ENCODE assay signal across 9 mouse cellular contexts in the genomic region with DNA sequence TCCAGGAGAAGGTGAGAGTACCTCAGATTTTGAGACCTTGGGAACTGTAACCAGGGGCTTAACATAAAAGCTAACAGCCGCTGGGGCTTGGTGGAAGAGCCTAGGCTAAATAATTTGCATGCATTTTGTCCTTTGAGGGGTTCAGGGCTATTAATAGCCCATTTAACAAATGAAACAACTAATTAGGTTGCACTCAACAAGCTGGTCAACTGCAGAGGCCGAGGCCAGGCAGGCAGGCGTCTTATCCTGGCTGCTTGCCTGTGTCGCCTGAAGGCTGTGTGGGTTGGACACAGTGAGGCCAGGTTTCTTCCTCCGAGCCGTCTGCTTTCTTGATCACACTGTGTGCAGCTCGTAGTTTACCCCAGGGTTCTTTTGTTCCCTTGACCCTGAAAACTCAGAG. TPM values are rescaled to one million over a fixed set of nuclear protein-coding genes. Genes with fewer than 3 reads are reported as not detected.
DNase-seq lines count a peak whose midpoint lies in the region; ATAC-seq and TF ChIP-seq lines count a peak whose summit lies in the region.
"Had no signal": no experiment of that assay in that cellular context is flagged by ENCODE, and none has a peak within 500 bp of the region (broad histone marks: within the 10 kb centered on the region; RNA-seq: fewer than 3 reads in every experiment).

No protein-coding gene starts in this region.

- no peaks in the 10 kb centered on the region for H3K27me3 ChIP-seq in hindbrain, postnatal 0 days (ENCODE audit: insufficient read depth, low read length)
- H3K27me3 ChIP-seq in neural tube, embryonic 12.5 days (replicated peaks) = no peaks in the 10 kb centered on the region

- peaks cover 56% of the 10 kb centered on the region for H3K4me1 ChIP-seq in brown adipose tissue, adult 24 weeks (ENCODE audit: control insufficient read depth, insufficient read depth, insufficient read length, low read length)
- peaks cover 67% of the 10 kb centered on the region for H3K4me1 ChIP-seq in hindbrain, postnatal 0 days (ENCODE audit: insufficient read depth, low read length)
- peaks cover 97% of the 10 kb centered on the region for H3K4me1 ChIP-seq in neural tube, embryonic 12.5 days

- DNase-seq in layer of hippocampus, adult 2 months (ENCODE audit: low spot score in 2 of 2) = peak; percentile 56 to 63
- no peak for DNase-seq in layer of hippocampus, adult 9-10 months (ENCODE audit: low spot score)
- DNase-seq in fat pad, adult 2 months (ENCODE audit: extremely low read depth, low read depth, low spot score) = peak; percentile 64
- peak; percentile 65 for DNase-seq in hindbrain, postnatal 0 days (ENCODE audit: low spot score)
- no peak for DNase-seq in embryo, embryonic 11 days
- DNase-seq in thymus, postnatal 4 days = no peak

- H3K4me2 ChIP-seq in hindbrain, postnatal 0 days (ENCODE audit: low read depth, low read length) = peak overlapping the region; percentile 72
- peak overlapping the region; percentile 80 for H3K4me2 ChIP-seq in neural tube, embryonic 12.5 days (replicated peaks)

- H3K9me3 ChIP-seq in hindbrain, postnatal 0 days (ENCODE audit: low read length) = no peaks in the 10 kb centered on the region
- H3K9me3 ChIP-seq in neural tube, embryonic 12.5 days = no peaks in the 10 kb centered on the region

- H3K9ac ChIP-seq in hindbrain, postnatal 0 days (replicated peaks; ENCODE audit: low read length) = peak overlapping the region; percentile 21; the same call in 1 of the 2 replicates
- peak overlapping the region; percentile 48; the same call in 1 of the 2 replicates for H3K9ac ChIP-seq in neural tube, embryonic 12.5 days

- WGBS in hindbrain, postnatal 0 days = 13% methylated on average over 7 of the region's 7 CpGs
- 37% methylated on average over 7 of the region's 7 CpGs for WGBS in neural tube, embryonic 12.5 days

- no peak for ATAC-seq in hindbrain, postnatal 0 days
- no peak for ATAC-seq in neural tube, embryonic 12.5 days (ENCODE audit: low FRiP score, low read depth)

- peak overlapping the region; percentile 92 for H3K4me3 ChIP-seq in layer of hippocampus, adult 2 months
- peak overlapping the region; percentile 69 for H3K4me3 ChIP-seq in brown adipose tissue, adult 24 weeks (ENCODE audit: insufficient read depth, low read depth, low read length)
- no peak overlapping the region for H3K4me3 ChIP-seq in hindbrain, postnatal 0 days (ENCODE audit: low read length)
- H3K4me3 ChIP-seq in neural tube, embryonic 12.5 days = no peak overlapping the region

- no peaks in the 10 kb centered on the region for H3K36me3 ChIP-seq in hindbrain, postnatal 0 days (ENCODE audit: insufficient read depth, low read length)
- H3K36me3 ChIP-seq in neural tube, embryonic 12.5 days = no peaks in the 10 kb centered on the region

- no peak for TF ChIP-seq CTCF in layer of hippocampus, adult 2 months (conservative IDR thresholded peaks at IDR 0.05)
- no peak for TF ChIP-seq CTCF in hindbrain, postnatal 0 days (IDR thresholded peaks at IDR 0.05; ENCODE audit: low read depth)

- H3K27ac ChIP-seq in layer of hippocampus, adult 2 months = peak overlapping the region; percentile 97
- H3K27ac ChIP-seq in brown adipose tissue, adult 24 weeks (replicated peaks; ENCODE audit: low read depth, low read length) = 0 out of 2 replicates have a peak overlapping the region, but pooled peaks have one; percentile 73
- H3K27ac ChIP-seq in hindbrain, postnatal 0 days = peak overlapping the region; percentile 91
- H3K27ac ChIP-seq in neural tube, embryonic 12.5 days = peak overlapping the region; percentile 7; the same call in 1 of the 2 replicates

RNA-seq across cellular contexts. Expression of gene Ralgds, which starts 22.7 kb away (rescaled TPM):
- 100 to 1,000 TPM; 115 to 139 TPM for total RNA-seq in layer of hippocampus, adult 2 months (2021)
- polyA plus RNA-seq in brown adipose tissue, adult 24 weeks (2012; ENCODE audit: insufficient read depth, insufficient read length, missing spikeins) = 5.7 and 6.1 TPM in 2 replicates
- total RNA-seq in hindbrain, postnatal 0 days (2014; rRNA removed) = 263 and 266 TPM in 2 replicates
- 74.6 and 76.8 TPM in 2 replicates for polyA plus RNA-seq in hindbrain, postnatal 0 days (2015; fragmentation: Nextera tagmentation; extraction: Ambion mirVana)
- 99.6 and 111 TPM in 2 replicates for polyA plus RNA-seq in neural tube, embryonic 12.5 days (2016; fragmentation: Nextera tagmentation; extraction: Ambion mirVana)

RNA-seq across cellular contexts. Expression of gene Cel, which starts 27.6 kb away (rescaled TPM):
- not detected for total RNA-seq in layer of hippocampus, adult 2 months (2021)
- polyA plus RNA-seq in brown adipose tissue, adult 24 weeks (2012; ENCODE audit: insufficient read depth, insufficient read length, missing spikeins) = not detected in 2 replicates
- total RNA-seq in hindbrain, postnatal 0 days (2014; rRNA removed) = not detected in 2 replicates
- polyA plus RNA-seq in hindbrain, postnatal 0 days (2015; fragmentation: Nextera tagmentation; extraction: Ambion mirVana) = not detected in 2 replicates
- polyA plus RNA-seq in neural tube, embryonic 12.5 days (2016; fragmentation: Nextera tagmentation; extraction: Ambion mirVana) = not detected in 2 replicates
- total RNA-seq: heart, postnatal 36 days had no signal

RNA-seq across cellular contexts. Expression of gene Gm10134, which starts 29.8 kb away (rescaled TPM):
- 1 to 10 TPM in 1 of 2 experiments, not detected in 1; 1.2 TPM for total RNA-seq in layer of hippocampus, adult 2 months (2021)
- polyA plus RNA-seq in brown adipose tissue, adult 24 weeks (2012; ENCODE audit: insufficient read depth, insufficient read length, missing spikeins) = not detected in 2 replicates
- total RNA-seq in hindbrain, postnatal 0 days (2014; rRNA removed) = not detected in 2 replicates
- 4.0 and 4.8 TPM in 2 replicates for polyA plus RNA-seq in hindbrain, postnatal 0 days (2015; fragmentation: Nextera tagmentation; extraction: Ambion mirVana)
- 2.4 and 3.5 TPM in 2 replicates for polyA plus RNA-seq in neural tube, embryonic 12.5 days (2016; fragmentation: Nextera tagmentation; extraction: Ambion mirVana)

RNA-seq across cellular contexts. Expression of gene Gbgt1, which starts 39.0 kb away (rescaled TPM):
- 1 to 10 TPM; 1.8 to 2.2 TPM for total RNA-seq in layer of hippocampus, adult 2 months (2021)
- not detected in 2 replicates for polyA plus RNA-seq in brown adipose tissue, adult 24 weeks (2012; ENCODE audit: insufficient read depth, insufficient read length, missing spikeins)
- 3.7 and 8.2 TPM in 2 replicates for total RNA-seq in hindbrain, postnatal 0 days (2014; rRNA removed)
- 1.5 and 1.7 TPM in 2 replicates for polyA plus RNA-seq in hindbrain, postnatal 0 days (2015; fragmentation: Nextera tagmentation; extraction: Ambion mirVana)
- polyA plus RNA-seq in neural tube, embryonic 12.5 days (2016; fragmentation: Nextera tagmentation; extraction: Ambion mirVana) = 0.80 and 0.81 TPM in 2 replicates

RNA-seq across cellular contexts. Expression of gene Gtf3c5, which starts 47.9 kb away (rescaled TPM):
- 10 to 100 TPM; 18.2 to 20.7 TPM for total RNA-seq in layer of hippocampus, adult 2 months (2021)
- polyA plus RNA-seq in brown adipose tissue, adult 24 weeks (2012; ENCODE audit: insufficient read depth, insufficient read length, missing spikeins) = 5.2 and 6.9 TPM in 2 replicates
- total RNA-seq in hindbrain, postnatal 0 days (2014; rRNA removed) = 23.1 and 28.4 TPM in 2 replicates
- polyA plus RNA-seq in hindbrain, postnatal 0 days (2015; fragmentation: Nextera tagmentation; extraction: Ambion mirVana) = 27.4 and 29.5 TPM in 2 replicates
- polyA plus RNA-seq in neural tube, embryonic 12.5 days (2016; fragmentation: Nextera tagmentation; extraction: Ambion mirVana) = 46.7 and 51.1 TPM in 2 replicates

Comparison
In these comparisons a context has a peak if more than half of its experiments do, and no peak if none do; other contexts are left out.
1. DNase-seq: peak in layer of hippocampus, adult 2 months (2 of 2), fat pad, adult 2 months (single experiment) and hindbrain, postnatal 0 days (single experiment); none in layer of hippocampus, adult 9-10 months (single experiment), embryo, embryonic 11 days (single experiment) and thymus, postnatal 4 days (single experiment).
2. H3K27ac ChIP-seq: peak in every context shown above with its lines; median percentile 97 in layer of hippocampus, adult 2 months; 91 in hindbrain, postnatal 0 days; 73 in brown adipose tissue, adult 24 weeks; 7 in neural tube, embryonic 12.5 days.
3. H3K4me3 ChIP-seq: peak in layer of hippocampus, adult 2 months (single experiment) and brown adipose tissue, adult 24 weeks (single experiment); none in hindbrain, postnatal 0 days (single experiment) and neural tube, embryonic 12.5 days (single experiment).
4. RNA of gene Ralgds, which starts 22.7 kb away (polyA plus RNA-seq): 99.6 to 111 TPM in neural tube, embryonic 12.5 days and 74.6 to 76.8 TPM in hindbrain, postnatal 0 days; 5.7 to 6.1 TPM in brown adipose tissue, adult 24 weeks; every median in the first group is over 10 times any median in the second.